Mouse (Mus musculus) liver, embryonic 15.5 days (tissue): ENCODE results near the gene Atp8b2. TPM values are rescaled to one million over a fixed set of nuclear protein-coding genes. Genes with fewer than 3 reads are reported as not detected.
A peak's percentile ranks its signal among the peaks of the same experiment; 100 is the strongest.

Experiments used
- ATAC-seq: fragments of 200-750 bp; cut with Nextera tagmentation; 2 replicates; pipeline ENCODE4 v1.8.0; 2017; ENCODE audit warnings: moderate number of reproducible peaks, mild to moderate bottlenecking, moderate library complexity; ENCODE audit not compliant: insufficient read depth
- H3K27ac ChIP-seq: fragments of 300-500 bp; sonication (generic); replicated peaks from 2 replicates; pipeline ENCODE4 v1.5.1; 2015; ENCODE audit warnings: mild to moderate bottlenecking, inconsistent platforms
- H3K27me3 ChIP-seq: fragments of 300-500 bp; sonication (generic); 2 replicates; pipeline ENCODE4 v1.6.1; 2015; ENCODE audit warnings: mild to moderate bottlenecking, inconsistent platforms
- H3K36me3 ChIP-seq: fragments of 300-500 bp; sonication (generic); replicated peaks from 2 replicates; pipeline ENCODE4 v1.6.1; 2015; ENCODE audit warnings: moderate library complexity, mild to moderate bottlenecking, inconsistent platforms
- H3K4me1 ChIP-seq: fragments of 300-500 bp; sonication (generic); replicated peaks from 2 replicates; pipeline ENCODE4 v1.6.1; 2015; ENCODE audit warnings: inconsistent platforms
- H3K4me2 ChIP-seq: fragments of 300-500 bp; sonication (generic); 2 replicates; pipeline ENCODE4 v1.6.1; 2015; ENCODE audit warnings: moderate library complexity, mild to moderate bottlenecking, inconsistent platforms
- H3K4me3 ChIP-seq: fragments of 300-500 bp; sonication (generic); replicated peaks from 2 replicates; pipeline ENCODE4 v1.5.1; 2015; ENCODE audit warnings: mild to moderate bottlenecking, inconsistent platforms
- H3K9ac ChIP-seq: fragments of 300-500 bp; sonication (generic); 2 replicates; pipeline ENCODE4 v1.6.1; 2015; ENCODE audit warnings: moderate library complexity, mild to moderate bottlenecking, inconsistent platforms
- H3K9me3 ChIP-seq: fragments of 300-500 bp; sonication (generic); replicated peaks from 2 replicates; pipeline ENCODE4 v1.6.1; 2016; ENCODE audit warnings: inconsistent platforms
- WGBS: fragments of 180-500 bp; shearing (Covaris S2); methylation state at CpG from one replicate; pipeline ENCODE4 v1.1.7; 2015; ENCODE audit warnings: mixed read lengths; ENCODE audit not compliant: insufficient replicate concordance; 5-methylcytosine and 5-hydroxymethylcytosine counted together
- polyA plus RNA-seq: library from polyadenylated mRNA; unstranded; fragments of >200 nt; fragmentation: Nextera tagmentation; extraction: Ambion mirVana; gene quantifications from 2 replicates; pipeline ENCODE4 v1.2.1, GENCODE M21; 2015

The Atp8b2 gene
- 1.3 and 1.7 TPM in 2 replicates for polyA plus RNA-seq

- H3K27ac ChIP-seq = peak within 1 kb of the TSS; percentile 66
- H3K27me3 ChIP-seq = peaks cover 69% of the 10 kb centered on the region
- peak within 1 kb of the TSS; percentile 25; the same call in 1 of the 2 replicates for H3K9ac ChIP-seq
- ATAC-seq = no peak; the same call in 1 of the 2 replicates
- H3K4me1 ChIP-seq = peaks cover 44% of the 10 kb centered on the region
- H3K9me3 ChIP-seq = no peaks in the 10 kb centered on the region
- under 1% methylated on average over 34 of the region's 35 CpGs for WGBS
- H3K4me2 ChIP-seq = peak within 1 kb of the TSS; percentile 77
- peak within 1 kb of the TSS; percentile 61 for H3K4me3 ChIP-seq
- no peaks in the 10 kb centered on the region for H3K36me3 ChIP-seq
These were observed at the start of gene Atp8b2 for GRCm38 (mm10) chr3:89963221-89963763. Gene Atp8b2, minus strand, starts transcription at chr3:89963508.

GRCm38 (mm10) chr3:90010291-90010690, 47.0 kb upstream of the Atp8b2 start:
- H3K9ac ChIP-seq = no peak overlapping the region
- H3K36me3 ChIP-seq = peaks cover 98% of the 10 kb centered on the region
- no peaks in the 10 kb centered on the region for H3K9me3 ChIP-seq
- no peak for ATAC-seq
- 75% methylated on average over 2 of the region's 2 CpGs for WGBS
- no peak overlapping the region for H3K27ac ChIP-seq
- H3K4me2 ChIP-seq = no peak overlapping the region
- no peaks in the 10 kb centered on the region for H3K27me3 ChIP-seq
- no peaks in the 10 kb centered on the region for H3K4me1 ChIP-seq
- no peak overlapping the region for H3K4me3 ChIP-seq

GRCm38 (mm10) chr3:90004091-90004796, 40.9 kb upstream of the Atp8b2 start:
- Histone ChIP-seq H3K4me1 (peaks cover 8% of the 10 kb centered on the region), H3K9me3 (no peaks in the 10 kb centered on the region), H3K36me3 (peaks cover 68% of the 10 kb centered on the region), H3K9ac (no peak overlapping the region), H3K27ac (no peak overlapping the region), H3K4me3 (no peak overlapping the region), H3K27me3 (no peaks in the 10 kb centered on the region), H3K4me2 (no peak overlapping the region)
- ATAC-seq = no peak
- WGBS = 64% methylated on average over 3 of the region's 3 CpGs

GRCm38 (mm10) chr3:89999830-90000229, 36.5 kb upstream of the Atp8b2 start:
- H3K4me3 ChIP-seq = peak overlapping the region; percentile 75; the same call in 1 of the 2 replicates
- H3K9me3 ChIP-seq = no peaks in the 10 kb centered on the region
- 78% methylated on average over 4 of the region's 4 CpGs for WGBS
- peak overlapping the region; percentile 89 for H3K4me2 ChIP-seq
- H3K27ac ChIP-seq = peak overlapping the region; percentile 84; the same call in 1 of the 2 replicates
- no peaks in the 10 kb centered on the region for H3K27me3 ChIP-seq
- peaks cover 25% of the 10 kb centered on the region for H3K4me1 ChIP-seq
- ATAC-seq = no peak
- peaks cover 43% of the 10 kb centered on the region for H3K36me3 ChIP-seq
- 0 out of 2 replicates have a peak overlapping the region, but pooled peaks have one; percentile 75 for H3K9ac ChIP-seq

GRCm38 (mm10) chr3:89999090-89999489, 35.8 kb upstream of the Atp8b2 start:
- 25% methylated on average over 8 of the region's 8 CpGs for WGBS
- no peaks in the 10 kb centered on the region for H3K9me3 ChIP-seq
- peak overlapping the region; percentile 75 for H3K9ac ChIP-seq
- H3K36me3 ChIP-seq = peaks cover 49% of the 10 kb centered on the region
- peak overlapping the region; percentile 75 for H3K4me3 ChIP-seq
- peak; percentile 36 for ATAC-seq
- peak overlapping the region; percentile 84 for H3K27ac ChIP-seq
- peaks cover 25% of the 10 kb centered on the region for H3K4me1 ChIP-seq
- peak overlapping the region; percentile 89 for H3K4me2 ChIP-seq
- H3K27me3 ChIP-seq = no peaks in the 10 kb centered on the region

- WGBS = under 1% methylated on average over 26 of the region's 26 CpGs
- no peaks in the 10 kb centered on the region for H3K27me3 ChIP-seq
- H3K9ac ChIP-seq = peak within 1 kb of the TSS; percentile 75
- H3K9me3 ChIP-seq = no peaks in the 10 kb centered on the region
- peak within 1 kb of the TSS; percentile 84 for H3K27ac ChIP-seq
- H3K4me3 ChIP-seq = peak within 1 kb of the TSS; percentile 75
- peak; percentile 95 for ATAC-seq
- H3K36me3 ChIP-seq = peaks cover 51% of the 10 kb centered on the region
- H3K4me2 ChIP-seq = peak within 1 kb of the TSS; percentile 89
- H3K4me1 ChIP-seq = peaks cover 25% of the 10 kb centered on the region
These were observed 35.3 kb upstream of the Atp8b2 start, which contains the start of gene Hax1 for GRCm38 (mm10) chr3:89998612-89999054. Gene Hax1, minus strand, starts transcription at chr3:89998780.

- Histone ChIP-seq H3K9me3 (no peaks in the 10 kb centered on the region), H3K4me2 (peak overlapping the region; percentile 89), H3K36me3 (peaks cover 48% of the 10 kb centered on the region), H3K27ac (peak overlapping the region; percentile 84), H3K4me1 (peaks cover 25% of the 10 kb centered on the region), H3K4me3 (peak overlapping the region; percentile 75), H3K9ac (peak overlapping the region; percentile 75), H3K27me3 (no peaks in the 10 kb centered on the region)
- peak; percentile 60 for ATAC-seq
- WGBS = 11% methylated on average over 23 of the region's 23 CpGs
These were observed 34.6 kb upstream of the Atp8b2 start for GRCm38 (mm10) chr3:89997791-89998495.

- Histone ChIP-seq H3K27ac (no peak overlapping the region), H3K36me3 (peaks cover 32% of the 10 kb centered on the region), H3K9ac (no peak overlapping the region), H3K27me3 (no peaks in the 10 kb centered on the region), H3K4me2 (no peak overlapping the region), H3K9me3 (no peaks in the 10 kb centered on the region), H3K4me3 (no peak overlapping the region), H3K4me1 (peaks cover 23% of the 10 kb centered on the region)
- 75% methylated on average over 5 of the region's 5 CpGs for WGBS
- no peak for ATAC-seq
These were observed 31.7 kb upstream of the Atp8b2 start for GRCm38 (mm10) chr3:89994807-89995515.

GRCm38 (mm10) chr3:89987822-89988221, 24.5 kb upstream of the Atp8b2 start:
- Histone ChIP-seq H3K27ac (no peak overlapping the region), H3K4me1 (no peaks in the 10 kb centered on the region), H3K4me3 (no peak overlapping the region), H3K9me3 (no peaks in the 10 kb centered on the region), H3K36me3 (0 out of 2 replicates have a peak, but pooled peaks cover 6% of the 10 kb centered on the region), H3K4me2 (no peak overlapping the region), H3K27me3 (no peaks in the 10 kb centered on the region; the same call in 1 of the 2 replicates), H3K9ac (no peak overlapping the region)
- no peak for ATAC-seq
- WGBS = 45% methylated on average over 4 of the region's 4 CpGs

GRCm38 (mm10) chr3:89987211-89987610, 23.9 kb upstream of the Atp8b2 start:
- H3K9ac ChIP-seq = no peak overlapping the region
- H3K27me3 ChIP-seq = no peaks in the 10 kb centered on the region; the same call in 1 of the 2 replicates
- 30% methylated on average over 3 of the region's 3 CpGs for WGBS

More at GRCm38 (mm10) chr3:89987211-89987610, 23.9 kb upstream of the Atp8b2 start:
- Histone ChIP-seq H3K4me3 (no peak overlapping the region), H3K27ac (no peak overlapping the region), H3K4me1 (no peaks in the 10 kb centered on the region), H3K9me3 (no peaks in the 10 kb centered on the region), H3K36me3 (0 out of 2 replicates have a peak, but pooled peaks cover 5% of the 10 kb centered on the region), H3K4me2 (no peak overlapping the region)
- no peak for ATAC-seq
